Mouse (Mus musculus) c-Kit-positive CD71-negative TER-119-negative erythroid progenitor cells, embryonic 14.5 days (primary cell): ENCODE measurements around the gene Lamp2.
"Not testable (repeated sequence)": the region's sequence is repeated elsewhere in the genome, so short reads cannot be mapped to it uniquely, and the experiment has no call there.

Experiments
- DNase-seq: peaks from one replicate; pipeline ENCODE4 v3.0.0-alpha.2; 2013; ENCODE audit warnings: low read depth

The Lamp2 gene

GRCm38 (mm10) chrX:38426043-38426442 is 30.2 kb downstream of the Lamp2 start:
- no peak for DNase-seq

- DNase-seq = no peak
Observed at GRCm38 (mm10) chrX:38423096-38423495, 33.2 kb downstream of the Lamp2 start.

GRCm38 (mm10) chrX:38422396-38422795 is 33.9 kb downstream of the Lamp2 start:
- DNase-seq = no peak

- no peak for DNase-seq
Observed at GRCm38 (mm10) chrX:38403879-38404278, 52.4 kb downstream of the Lamp2 start.

GRCm38 (mm10) chrX:38402981-38403380 is 53.3 kb downstream of the Lamp2 start:
- DNase-seq = no peak

GRCm38 (mm10) chrX:38402004-38402403 is 54.2 kb downstream of the Lamp2 start:
- DNase-seq = no peak

- no peak for DNase-seq
Observed at GRCm38 (mm10) chrX:38400616-38401015, 55.6 kb downstream of the Lamp2 start.

GRCm38 (mm10) chrX:38399671-38400070 is 56.6 kb downstream of the Lamp2 start:
- DNase-seq = no peak

GRCm38 (mm10) chrX:38373169-38373568 is 83.1 kb downstream of the Lamp2 start:
- not testable (repeated sequence) for DNase-seq

- not testable (repeated sequence) for DNase-seq
Observed at GRCm38 (mm10) chrX:38364621-38365020, 91.6 kb downstream of the Lamp2 start.

GRCm38 (mm10) chrX:38362016-38362415 is 94.2 kb downstream of the Lamp2 start:
- no peak for DNase-seq
